Comparison of ENCODE assay signal across 15 mouse cellular contexts in the genomic region with DNA sequence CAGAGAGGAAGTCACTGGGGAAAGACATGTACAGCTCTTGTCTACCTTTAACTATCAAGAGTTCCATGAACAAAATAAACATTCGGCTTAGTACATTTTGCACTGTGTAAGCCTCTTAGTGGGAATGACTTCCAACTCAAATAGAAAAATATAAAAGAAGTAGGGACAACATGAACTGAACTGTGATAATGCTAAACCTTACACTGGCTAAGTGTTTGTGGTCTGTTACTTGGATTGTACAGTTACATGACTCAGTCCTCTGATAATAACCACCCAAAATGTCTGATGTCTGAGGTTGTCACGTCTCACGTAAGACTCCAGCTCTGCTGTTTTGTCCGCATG.
DNase-seq lines count a peak whose midpoint lies in the region; ATAC-seq and TF ChIP-seq lines count a peak whose summit lies in the region.
"Had no signal": no experiment of that assay in that cellular context is flagged by ENCODE, and none has a peak within 500 bp of the region (broad histone marks: within the 10 kb centered on the region; RNA-seq: fewer than 3 reads in every experiment).

No protein-coding gene starts in this region.

- H3K4me2 ChIP-seq in heart, embryonic 14.5 days (ENCODE audit: low read length), result no peak overlapping the region
- H3K4me2 ChIP-seq in intestine, embryonic 16.5 days (ENCODE audit: low read depth, low read length), result no peak overlapping the region
- H3K4me2 ChIP-seq: forebrain, embryonic 13.5 days; neural tube, embryonic 13.5 days had no signal

- H3K27me3 ChIP-seq in heart, embryonic 10.5 days (ENCODE audit: insufficient read depth, poor library complexity, severe bottlenecking), result no peaks in the 10 kb centered on the region
- no peaks in the 10 kb centered on the region for H3K27me3 ChIP-seq in heart, embryonic 14.5 days (ENCODE audit: control insufficient read depth, insufficient read depth, low read length)
- H3K27me3 ChIP-seq in intestine, embryonic 16.5 days (replicated peaks; ENCODE audit: control insufficient read depth, insufficient read depth, low read length), result no peaks in the 10 kb centered on the region
- H3K27me3 ChIP-seq: forebrain, embryonic 13.5 days; neural tube, embryonic 13.5 days had no signal

- H3K36me3 ChIP-seq in heart, embryonic 10.5 days, result no peaks in the 10 kb centered on the region
- no peaks in the 10 kb centered on the region for H3K36me3 ChIP-seq in heart, embryonic 14.5 days (ENCODE audit: control insufficient read depth, insufficient read depth, low read length)
- H3K36me3 ChIP-seq in intestine, embryonic 16.5 days (ENCODE audit: control insufficient read depth, insufficient read depth, low read length), result no peaks in the 10 kb centered on the region
- H3K36me3 ChIP-seq: G1E; neural tube, embryonic 13.5 days had no signal

- no peak for TF ChIP-seq CTCF in lung, adult 2 months (IDR thresholded peaks at IDR 0.05; ENCODE audit: insufficient read depth, low read length)

- DNase-seq in heart, embryonic 10.5 days (ENCODE audit: low spot score), result no peak
- DNase-seq in heart, adult 11 months, result no peak
- DNase-seq in lung, adult 2 months, result peak; percentile 8
- DNase-seq in lung, postnatal 4 days, result no peak
- no peak for DNase-seq in urinary bladder, adult 18-20 months (ENCODE audit: low spot score in 2 of 2)
- DNase-seq: adrenal gland, adult 2 months; cerebellum, adult 11-12 months; cerebellum, postnatal 36 days had no signal

- no peaks in the 10 kb centered on the region for H3K4me1 ChIP-seq in heart, embryonic 10.5 days
- peaks cover 8% of the 10 kb centered on the region; the same call in 1 of the 2 replicates for H3K4me1 ChIP-seq in lung, adult 2 months (ENCODE audit: control insufficient read depth, insufficient read depth, low read length)
- H3K4me1 ChIP-seq in heart, embryonic 14.5 days (ENCODE audit: control insufficient read depth in 2 of 2, insufficient read depth in 2 of 2, low read length in 2 of 2), result no peaks in the 10 kb centered on the region; a peak in 1 of 4 replicates
- H3K4me1 ChIP-seq in intestine, embryonic 16.5 days (ENCODE audit: control insufficient read depth, insufficient read depth, low read length), result peaks cover 8% of the 10 kb centered on the region

- TF ChIP-seq POLR2A in lung, adult 2 months (IDR thresholded peaks at IDR 0.05; ENCODE audit: borderline replicate concordance, extremely low read depth, low read depth, low read length), result no peak

- H3K9ac ChIP-seq in heart, embryonic 14.5 days (ENCODE audit: low read length), result no peak overlapping the region
- no peak overlapping the region for H3K9ac ChIP-seq in intestine, embryonic 16.5 days (ENCODE audit: low read depth, low read length)
- H3K9ac ChIP-seq: forebrain, embryonic 13.5 days; neural tube, embryonic 13.5 days had no signal

- 78% methylated on average over 4 of the region's 4 CpGs for WGBS in heart, embryonic 10.5 days
- 55% methylated on average over 4 of the region's 4 CpGs for WGBS in lung, adult 2 months
- 58% methylated on average over 4 of the region's 4 CpGs for WGBS in heart, embryonic 14.5 days
- 83% methylated on average over 4 of the region's 4 CpGs for WGBS in intestine, embryonic 16.5 days

- H3K9me3 ChIP-seq in heart, embryonic 10.5 days, result no peaks in the 10 kb centered on the region
- no peaks in the 10 kb centered on the region for H3K9me3 ChIP-seq in heart, embryonic 14.5 days (ENCODE audit: control insufficient read depth, low read length)
- H3K9me3 ChIP-seq in intestine, embryonic 16.5 days (ENCODE audit: control insufficient read depth, low read length), result no peaks in the 10 kb centered on the region
- H3K9me3 ChIP-seq: forebrain, embryonic 13.5 days; neural tube, embryonic 13.5 days had no signal

- peak; percentile 64 for ATAC-seq in heart, embryonic 14.5 days (ENCODE audit: insufficient number of reproducible peaks, insufficient read depth, low FRiP score, low read depth)
- no peak; the same call in 1 of the 2 replicates for ATAC-seq in intestine, embryonic 16.5 days
- no peak for ATAC-seq in monocyte, adult 5-6 weeks (replicated peaks; ENCODE audit: insufficient number of reproducible peaks, low FRiP score, low TSS enrichment, poor library complexity, severe bottlenecking)

- no peak overlapping the region for H3K4me3 ChIP-seq in heart, embryonic 10.5 days
- no peak overlapping the region for H3K4me3 ChIP-seq in lung, adult 2 months (replicated peaks; ENCODE audit: extremely low read depth, low read depth, low read length)
- no peak overlapping the region for H3K4me3 ChIP-seq in heart, embryonic 14.5 days (ENCODE audit: control insufficient read depth in 1 of 2, insufficient read depth in 1 of 2, low read depth in 1 of 2, low read length in 2 of 2)
- H3K4me3 ChIP-seq in intestine, embryonic 16.5 days (ENCODE audit: low read length), result no peak overlapping the region
- H3K4me3 ChIP-seq: forebrain, embryonic 13.5 days; neural tube, embryonic 13.5 days had no signal

- peak overlapping the region; percentile 64; the same call in 1 of the 2 replicates for H3K27ac ChIP-seq in heart, embryonic 10.5 days
- H3K27ac ChIP-seq in heart, embryonic 14.5 days (replicated peaks in 1 of 2; ENCODE audit: control insufficient read depth in 1 of 2, insufficient read depth in 1 of 2, low read depth in 2 of 2, low read length in 2 of 2), result peak overlapping the region; percentile 78 to 82
- H3K27ac ChIP-seq in intestine, embryonic 16.5 days (ENCODE audit: low read length), result peak overlapping the region; percentile 59; the same call in 1 of the 2 replicates
- H3K27ac ChIP-seq: gastrocnemius, adult 2 months had no signal
